Mouse (Mus musculus) G1E (cell line): ENCODE results near the gene Gsk3a.

ENCODE experiments used
- CTCF ChIP-seq: IDR thresholded peaks from 2 replicates; pipeline ENCODE4 v1.5.1; 2012; ENCODE audit warnings: low read depth, low read length, inconsistent platforms, mixed read lengths
- GATA1 ChIP-seq: IDR thresholded peaks from 2 replicates; pipeline ENCODE4 v1.6.1; 2012; ENCODE audit warnings: borderline replicate concordance, low read length, inconsistent platforms, mixed read lengths
- POLR2AphosphoS5 ChIP-seq: IDR thresholded peaks from 2 replicates; pipeline ENCODE4 v1.6.1; 2012; ENCODE audit warnings: low read depth, low read length, inconsistent platforms; ENCODE audit not compliant: insufficient replicate concordance
- TAL1 ChIP-seq: conservative IDR thresholded peaks from 2 replicates; pipeline ENCODE4 v1.6.1; 2012; ENCODE audit warnings: low read depth, low read length, inconsistent platforms, mixed read lengths

GRCm38 (mm10) chr7:25263968-25264870 lies 26.6 kb upstream of the Gsk3a start:
- TF ChIP-seq CTCF (no peak), GATA1 (no peak), POLR2AphosphoS5 (no peak), TAL1 (no peak)
